Mouse (Mus musculus): ENCODE data around the gene Rab26.

Gene Rab26

DNA sequence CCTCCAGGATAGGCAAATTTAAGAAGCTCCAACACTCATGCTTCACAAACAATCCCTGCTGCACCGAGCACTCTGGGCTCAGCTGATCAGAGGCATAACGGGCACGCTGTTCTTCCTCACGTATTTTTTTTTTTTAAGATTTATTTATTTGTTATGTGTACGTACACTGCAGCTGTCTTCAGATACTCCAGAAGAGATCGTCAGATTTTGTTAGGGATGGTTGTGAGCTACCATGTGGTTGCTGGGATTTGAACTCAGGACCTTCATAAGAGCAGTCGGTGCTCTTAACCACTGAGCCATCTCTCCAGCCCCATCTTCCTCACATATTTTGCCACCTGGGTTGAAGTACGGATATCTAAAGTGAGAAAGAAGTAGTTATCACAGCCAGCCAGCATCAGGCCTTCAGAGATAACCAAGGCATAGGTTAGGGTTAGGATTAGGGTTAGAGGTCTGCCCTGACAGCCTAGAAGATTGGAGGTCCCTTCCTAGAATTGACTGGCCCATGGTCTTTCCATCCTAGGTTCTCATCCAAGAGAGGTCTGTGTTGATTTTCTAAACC lies at the start of gene Rab26:
Gene Rab26, minus strand, starts transcription at position 51 of the 559 bp plus-strand sequence.
- in situ Hi-C loops (cut with MboI, MseI): no loop called here

DNA sequence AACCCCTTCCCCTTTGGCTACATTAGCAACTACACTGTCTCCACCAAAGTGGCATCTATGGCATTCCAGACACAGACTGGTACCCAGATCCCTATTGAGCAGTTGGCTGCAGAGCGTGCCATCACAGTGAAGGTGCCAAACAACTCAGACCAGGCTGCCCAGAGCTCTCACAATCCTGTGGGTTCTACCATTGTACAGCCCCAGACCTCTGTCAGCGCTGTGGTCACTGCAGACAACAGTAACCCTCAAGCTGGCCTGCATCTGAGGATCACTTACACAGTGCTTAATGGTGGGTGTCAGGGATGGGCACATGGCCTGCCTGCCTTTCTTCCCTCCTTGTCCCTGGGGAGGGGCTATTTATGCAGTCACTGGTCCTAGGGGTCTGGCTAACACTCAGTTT lies 46.3 kb upstream of the Rab26 start:
- in situ Hi-C loops (cut with MboI, MseI): no loop called here

DNA sequence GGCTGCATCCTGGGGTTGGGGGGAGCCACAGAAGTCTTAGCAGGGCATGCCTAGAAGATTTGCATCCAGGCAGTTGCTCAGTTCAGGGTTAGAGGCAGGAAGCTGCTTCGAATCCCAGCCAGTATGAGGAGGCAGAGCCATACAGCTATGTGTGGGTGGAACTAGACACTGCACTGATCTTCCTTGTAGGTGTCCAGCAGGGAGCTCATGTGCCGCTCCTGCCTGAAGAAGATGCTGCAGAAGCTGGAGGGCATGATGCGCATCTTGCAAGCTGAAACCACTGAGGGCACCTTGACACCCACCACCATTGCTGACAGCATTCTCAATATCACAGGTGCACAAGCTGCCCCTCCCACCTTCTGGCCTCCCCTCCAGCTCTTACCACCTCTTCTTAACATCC lies 45.5 kb upstream of the Rab26 start:
- in situ Hi-C loops (cut with MboI, MseI): no loop called here

DNA sequence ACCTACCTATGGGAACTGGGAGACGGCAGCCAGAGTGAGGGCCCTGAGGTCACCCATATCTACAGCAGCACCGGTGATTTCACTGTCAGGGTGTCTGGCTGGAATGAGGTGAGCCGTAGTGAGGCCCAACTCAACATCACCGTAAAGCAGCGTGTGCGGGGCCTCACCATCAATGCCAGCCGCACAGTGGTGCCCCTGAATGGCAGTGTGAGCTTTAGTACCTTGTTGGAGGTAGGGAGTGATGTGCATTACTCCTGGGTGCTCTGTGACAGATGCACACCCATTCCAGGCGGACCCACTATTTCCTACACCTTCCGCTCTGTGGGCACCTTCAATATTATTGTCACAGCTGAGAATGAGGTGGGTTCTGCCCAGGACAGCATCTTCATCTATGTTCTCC lies 39.8 kb upstream of the Rab26 start:
- in situ Hi-C loops (cut with MboI, MseI): no loop called here

DNA sequence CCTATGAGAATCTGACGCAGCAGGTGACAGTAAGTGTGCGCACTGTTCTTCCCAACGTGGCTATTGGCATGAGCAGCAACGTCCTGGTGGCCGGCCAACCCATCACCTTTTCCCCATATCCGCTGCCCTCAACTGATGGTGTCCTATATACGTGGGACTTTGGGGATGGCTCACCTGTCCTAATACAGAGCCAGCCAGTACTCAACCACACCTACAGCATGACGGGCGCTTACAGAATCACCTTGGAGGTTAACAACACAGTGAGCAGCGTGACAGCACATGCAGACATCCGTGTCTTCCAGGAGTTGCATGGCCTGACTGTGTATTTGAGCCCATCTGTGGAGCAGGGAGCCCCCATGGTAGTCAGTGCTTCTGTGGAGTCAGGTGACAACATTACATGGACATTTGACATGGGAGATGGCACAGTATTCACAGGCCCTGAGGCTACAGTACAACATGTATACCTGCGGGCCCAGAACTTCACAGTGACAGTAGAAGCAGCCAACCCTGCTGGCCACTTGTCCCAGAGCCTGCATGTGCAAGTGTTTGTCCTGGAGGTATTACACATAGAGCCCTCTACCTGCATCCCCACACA lies 38.7 kb upstream of the Rab26 start:
- in situ Hi-C loops (cut with MboI, MseI): no loop called here

DNA sequence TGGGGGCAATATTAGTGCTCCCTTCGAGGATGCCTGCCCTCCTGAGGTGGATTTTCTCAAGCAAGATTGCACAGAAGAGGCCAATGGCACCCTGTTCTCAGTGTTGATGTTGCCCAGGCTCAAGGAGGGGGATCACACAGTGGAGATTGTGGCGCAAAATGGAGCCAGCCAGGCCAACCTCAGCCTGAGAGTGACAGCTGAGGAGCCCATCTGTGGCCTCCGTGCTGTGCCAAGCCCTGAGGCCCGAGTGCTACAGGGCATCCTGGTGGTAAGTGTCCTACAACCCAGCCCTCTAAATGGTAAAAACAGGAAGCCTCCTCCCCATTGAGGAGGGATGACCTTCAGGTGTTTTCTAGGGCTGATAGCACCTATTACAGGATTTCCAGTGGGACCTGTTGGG lies 35.8 kb upstream of the Rab26 start:
- in situ Hi-C loops (cut with MboI, MseI): no loop called here

DNA sequence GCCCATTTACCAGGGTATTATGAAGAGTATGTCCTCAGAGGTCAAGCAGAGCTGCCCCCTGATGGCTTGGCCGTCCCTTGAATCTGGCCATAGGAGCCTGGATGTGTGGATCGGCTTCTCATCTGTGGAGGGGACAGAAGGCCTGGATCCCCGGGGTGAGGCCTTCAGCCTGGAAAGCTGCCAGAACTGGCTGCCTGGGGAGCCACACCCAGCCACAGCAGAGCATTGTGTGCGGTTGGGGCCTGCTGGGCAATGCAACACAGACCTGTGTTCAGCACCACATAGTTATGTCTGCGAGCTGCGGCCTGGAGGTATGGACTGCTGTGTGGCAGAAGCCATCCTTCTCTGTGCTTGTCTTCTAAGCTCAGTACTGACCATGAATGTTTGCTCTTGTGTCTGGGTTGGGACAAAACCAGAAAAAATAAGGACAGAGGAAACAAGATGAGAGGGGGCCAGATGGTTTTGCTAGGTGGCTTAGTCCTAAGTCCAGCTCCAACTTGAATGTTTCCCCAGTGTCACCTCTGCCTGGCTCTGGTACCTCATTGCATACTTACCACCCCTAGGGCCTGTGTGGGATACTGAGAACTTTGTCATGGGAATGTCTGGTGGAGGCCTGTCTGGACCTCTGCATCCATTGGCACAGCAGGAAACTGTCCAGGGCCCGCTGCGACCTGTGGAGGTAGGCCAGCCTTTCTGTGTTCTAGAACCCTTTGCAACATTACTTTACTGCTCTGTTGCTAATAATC lies 33.2 kb upstream of the Rab26 start:
- in situ Hi-C loops (cut with MboI, MseI): no loop called here

DNA sequence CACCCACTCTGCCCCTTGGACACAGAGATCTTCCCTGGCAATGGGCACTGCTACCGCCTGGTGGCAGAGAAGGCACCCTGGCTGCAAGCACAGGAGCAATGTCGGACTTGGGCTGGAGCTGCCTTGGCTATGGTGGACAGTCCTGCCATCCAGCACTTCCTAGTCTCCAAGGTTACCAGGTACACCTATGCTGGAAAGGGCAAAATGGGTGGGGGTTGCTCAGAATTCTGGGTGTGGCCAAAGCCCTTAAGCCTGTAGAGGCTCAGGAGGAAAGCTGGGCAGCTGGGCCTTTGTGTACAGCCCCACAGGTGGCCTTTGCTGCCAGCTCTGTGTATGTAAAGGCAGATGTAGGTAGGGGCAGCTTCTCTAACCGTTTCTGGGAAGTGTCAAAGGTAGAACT lies 31.8 kb upstream of the Rab26 start:
- in situ Hi-C loops (cut with MboI, MseI): no loop called here

DNA sequence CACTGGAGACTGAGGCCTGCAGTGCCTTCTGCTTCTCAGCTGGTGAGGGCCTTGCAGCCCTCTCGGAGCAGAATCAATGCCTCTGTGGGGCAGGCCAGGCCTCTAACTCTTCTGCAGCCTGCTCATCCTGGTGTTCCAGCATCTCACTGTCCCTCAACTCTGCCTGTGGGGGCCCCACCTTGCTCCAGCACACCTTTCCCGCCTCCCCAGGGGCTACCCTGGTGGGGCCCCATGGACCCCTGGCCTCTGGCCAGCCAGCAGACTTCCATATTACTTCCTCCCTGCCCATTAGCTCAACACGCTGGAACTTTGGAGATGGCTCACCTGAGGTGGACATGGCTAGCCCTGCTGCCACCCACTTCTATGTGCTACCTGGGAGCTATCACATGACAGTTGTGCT lies 31.1 kb upstream of the Rab26 start:
- in situ Hi-C loops (cut with MboI, MseI): no loop called here

DNA sequence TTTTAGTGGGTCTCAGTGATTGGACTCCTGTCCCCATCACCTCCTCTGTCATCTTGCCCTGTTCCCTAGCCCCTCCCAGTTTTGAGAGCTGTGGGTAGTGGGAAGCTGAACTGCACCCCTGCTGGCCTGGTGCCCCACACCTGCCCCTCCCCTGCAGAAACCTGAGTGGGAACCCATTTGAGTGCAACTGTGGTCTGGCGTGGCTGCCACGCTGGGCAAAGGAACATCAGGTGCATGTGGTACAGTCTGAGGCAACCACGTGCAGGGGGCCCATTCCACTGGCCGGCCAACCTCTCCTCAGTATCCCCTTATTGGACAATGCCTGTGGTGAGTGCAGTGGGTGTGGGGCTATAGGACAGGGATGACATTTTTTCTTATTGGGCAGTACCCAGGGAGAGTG lies 30.4 kb upstream of the Rab26 start:
- in situ Hi-C loops (cut with MboI, MseI): no loop called here

DNA sequence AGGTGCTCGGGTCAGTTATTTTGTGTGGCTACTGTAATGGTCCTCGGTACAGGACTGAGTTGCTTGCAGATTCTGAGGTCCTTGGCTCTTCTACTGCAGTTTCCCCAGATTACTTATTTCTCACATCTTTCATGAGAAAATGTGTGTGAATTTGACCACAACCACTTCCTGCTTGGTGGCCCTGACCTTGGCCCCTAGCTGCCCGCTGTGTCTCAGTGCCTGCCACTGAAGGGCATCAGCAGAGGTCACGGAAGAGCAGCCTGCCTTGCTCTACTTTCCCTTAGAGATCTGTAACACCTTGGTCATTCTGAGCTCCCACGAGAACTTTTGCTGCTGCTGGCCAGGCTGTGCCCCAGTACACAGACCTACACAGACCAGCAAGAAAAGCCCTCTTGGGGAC lies 29.6 kb upstream of the Rab26 start:
- in situ Hi-C loops (cut with MboI, MseI): no loop called here

DNA sequence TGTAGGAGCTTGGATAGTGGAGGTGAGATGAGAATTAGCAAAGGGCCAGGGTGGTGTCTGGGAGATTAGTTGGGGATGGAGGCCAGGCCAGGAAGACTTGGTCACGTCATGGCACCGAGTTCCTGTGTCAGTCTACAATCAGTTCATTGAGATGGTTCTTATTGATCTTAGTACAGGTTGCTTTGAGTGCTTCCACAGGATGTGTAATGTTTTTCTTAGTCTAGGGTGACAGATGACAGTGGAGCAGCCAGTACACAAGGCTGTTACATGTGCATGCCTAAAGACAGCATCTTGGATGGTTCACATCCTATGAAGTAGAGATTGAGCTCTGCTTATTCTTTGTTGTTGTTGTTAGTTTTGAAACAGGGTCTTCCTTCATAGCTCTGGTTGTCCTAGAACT lies 27.6 kb upstream of the Rab26 start:
- in situ Hi-C loops (cut with MboI, MseI): no loop called here

DNA sequence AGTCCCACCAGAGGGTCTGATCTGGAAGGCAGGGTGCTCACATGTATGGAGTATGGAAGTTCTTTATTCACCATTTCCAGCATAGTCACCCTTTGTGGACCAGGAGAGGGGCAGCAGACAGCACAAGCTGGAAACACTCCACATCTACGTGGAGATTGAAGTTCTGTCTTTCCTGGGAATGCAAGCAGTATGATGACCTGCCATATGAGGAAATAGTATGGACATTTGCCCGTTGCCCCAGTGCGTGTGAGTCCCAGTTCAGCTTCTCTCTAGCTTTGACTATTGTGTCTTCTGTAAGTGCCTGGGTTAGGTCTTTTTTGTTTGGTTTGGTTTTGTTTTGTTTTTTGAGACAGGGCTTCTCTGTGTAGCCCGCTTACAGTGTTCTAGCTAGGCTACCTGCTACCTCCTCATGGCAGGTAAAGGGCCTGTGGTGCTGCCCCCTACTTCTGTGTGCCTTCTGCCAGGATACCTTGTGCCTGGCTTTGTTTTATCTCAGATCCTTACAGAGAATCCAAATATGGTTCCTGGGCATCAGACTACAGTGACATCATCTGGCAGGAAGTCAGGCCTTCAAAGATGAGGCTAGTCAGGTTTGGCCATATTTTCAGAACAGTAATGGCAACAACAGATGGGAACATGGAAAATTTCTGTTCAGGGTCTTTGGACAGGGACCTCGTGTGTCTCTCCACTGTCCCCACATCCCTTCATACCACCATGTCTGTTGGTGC lies 26.5 kb upstream of the Rab26 start:
- in situ Hi-C loops (cut with MboI, MseI): no loop called here

DNA sequence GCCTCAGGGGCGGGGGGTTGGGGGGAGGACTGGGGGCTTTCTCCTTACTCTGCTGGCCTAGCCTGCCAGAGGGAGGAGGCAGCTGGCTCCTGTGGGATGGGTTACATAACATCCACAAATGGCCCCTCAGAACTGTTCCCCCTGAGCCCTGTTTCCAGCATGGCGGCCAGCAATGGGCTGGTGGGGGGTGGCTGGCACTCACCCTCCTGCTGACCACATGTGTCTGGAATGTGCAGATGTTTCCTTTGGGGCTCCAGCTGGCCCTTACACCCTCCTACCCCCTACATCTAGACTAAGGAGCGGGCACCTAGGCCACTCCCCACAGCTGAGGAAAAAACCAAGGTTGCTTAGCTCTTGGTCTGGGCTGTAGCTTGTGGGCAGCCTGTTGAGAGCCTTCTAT lies 25.1 kb upstream of the Rab26 start:
- in situ Hi-C loops (cut with MboI, MseI): no loop called here

DNA sequence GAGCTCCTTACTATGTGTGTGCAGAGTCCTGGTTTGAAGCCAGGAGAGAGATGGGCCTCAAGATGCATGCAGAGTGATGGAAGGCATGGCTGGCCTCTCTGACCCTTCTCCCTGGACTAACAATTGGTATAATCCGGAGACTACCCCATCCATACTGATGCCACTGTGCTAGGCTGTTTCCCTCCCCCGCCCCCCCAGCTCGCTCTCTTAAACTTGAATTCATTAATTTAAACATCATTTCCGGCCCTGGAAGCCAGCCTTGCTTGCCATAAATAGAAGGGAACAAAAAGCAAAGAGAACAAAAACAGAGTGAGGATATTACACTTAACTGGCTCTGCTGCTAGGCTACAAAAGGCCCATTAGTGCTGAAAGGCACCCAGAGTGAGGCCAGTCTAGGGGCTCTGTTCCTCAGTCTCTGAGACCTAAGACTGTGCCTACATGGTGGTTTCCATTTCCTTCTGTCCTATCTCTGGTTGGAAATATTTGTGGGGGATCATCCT lies 24.6 kb upstream of the Rab26 start:
- in situ Hi-C loops (cut with MboI, MseI): no loop called here

DNA sequence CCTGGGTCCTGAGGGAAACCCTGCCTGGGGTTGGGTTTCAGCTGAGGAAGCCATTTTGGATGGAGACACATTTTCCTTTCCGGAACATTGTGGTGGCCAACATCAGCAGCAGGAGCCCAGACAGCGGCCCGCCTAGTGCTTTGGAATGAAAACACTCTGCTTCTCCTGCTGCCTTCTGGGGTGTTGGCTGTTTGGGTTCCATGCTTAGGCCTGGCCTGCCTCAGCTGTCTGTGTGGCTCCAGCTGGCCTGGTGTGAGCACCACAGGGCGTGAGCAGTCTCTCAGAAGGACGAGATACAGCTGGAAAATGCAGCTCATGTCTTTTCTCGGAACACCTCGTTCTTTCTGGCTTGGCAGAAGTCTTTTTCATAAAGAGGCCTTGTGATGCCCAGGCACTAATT lies 23.1 kb upstream of the Rab26 start:
- in situ Hi-C loops (cut with MboI, MseI): no loop called here

DNA sequence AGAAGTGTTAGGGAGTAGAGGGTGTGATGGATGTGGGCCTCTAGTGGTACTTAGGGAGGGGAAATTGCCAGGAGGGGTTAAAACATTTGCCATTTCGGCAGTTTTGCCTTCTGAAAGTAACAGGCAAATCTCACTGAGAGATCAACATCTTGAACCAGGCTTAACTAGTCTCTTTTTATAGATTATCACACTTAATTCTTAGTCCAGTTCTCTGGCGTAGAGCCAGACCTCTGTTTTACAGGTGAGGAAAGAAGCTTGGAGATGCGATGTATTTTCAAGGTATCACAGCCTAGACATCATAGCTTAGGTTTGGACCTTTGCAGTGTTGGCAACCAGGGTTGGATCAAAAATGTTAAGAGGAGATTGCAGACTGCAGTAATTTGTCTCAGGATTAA lies 17.0 kb upstream of the Rab26 start:
- in situ Hi-C loops (cut with MboI, MseI): no loop called here

DNA sequence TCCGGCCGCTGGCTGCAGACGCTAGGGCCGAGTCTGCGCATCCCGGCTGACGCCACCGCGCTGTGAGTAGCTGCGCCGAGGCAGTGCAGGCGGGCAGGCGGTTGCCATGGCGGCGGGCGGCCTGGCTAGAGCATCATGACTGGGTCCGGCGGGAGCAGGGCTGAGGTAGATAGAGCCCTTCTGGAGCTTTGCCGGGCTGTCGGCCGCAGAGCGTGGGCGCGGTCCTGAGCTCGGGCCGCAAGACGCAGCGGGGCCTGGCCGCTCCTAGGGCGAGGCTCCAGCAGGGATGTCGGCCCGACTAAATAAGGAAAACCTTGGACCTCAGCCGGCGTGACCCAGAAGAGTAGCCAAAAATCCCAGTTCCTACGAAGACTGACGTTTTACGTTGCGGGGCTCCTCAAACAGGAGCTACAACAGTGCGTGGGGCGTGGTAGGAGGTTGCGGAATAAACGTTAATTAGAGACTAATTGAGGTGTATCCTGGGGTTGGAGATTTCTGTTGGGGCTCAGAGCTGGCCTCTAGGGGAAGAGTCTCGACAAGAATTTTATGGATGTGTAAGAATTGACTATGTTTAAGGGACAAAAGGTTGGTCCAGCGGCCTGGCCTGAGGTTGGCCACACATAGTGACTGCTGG lies 16.5 kb upstream of the Rab26 start:
- in situ Hi-C loops (cut with MboI, MseI): no loop called here

DNA sequence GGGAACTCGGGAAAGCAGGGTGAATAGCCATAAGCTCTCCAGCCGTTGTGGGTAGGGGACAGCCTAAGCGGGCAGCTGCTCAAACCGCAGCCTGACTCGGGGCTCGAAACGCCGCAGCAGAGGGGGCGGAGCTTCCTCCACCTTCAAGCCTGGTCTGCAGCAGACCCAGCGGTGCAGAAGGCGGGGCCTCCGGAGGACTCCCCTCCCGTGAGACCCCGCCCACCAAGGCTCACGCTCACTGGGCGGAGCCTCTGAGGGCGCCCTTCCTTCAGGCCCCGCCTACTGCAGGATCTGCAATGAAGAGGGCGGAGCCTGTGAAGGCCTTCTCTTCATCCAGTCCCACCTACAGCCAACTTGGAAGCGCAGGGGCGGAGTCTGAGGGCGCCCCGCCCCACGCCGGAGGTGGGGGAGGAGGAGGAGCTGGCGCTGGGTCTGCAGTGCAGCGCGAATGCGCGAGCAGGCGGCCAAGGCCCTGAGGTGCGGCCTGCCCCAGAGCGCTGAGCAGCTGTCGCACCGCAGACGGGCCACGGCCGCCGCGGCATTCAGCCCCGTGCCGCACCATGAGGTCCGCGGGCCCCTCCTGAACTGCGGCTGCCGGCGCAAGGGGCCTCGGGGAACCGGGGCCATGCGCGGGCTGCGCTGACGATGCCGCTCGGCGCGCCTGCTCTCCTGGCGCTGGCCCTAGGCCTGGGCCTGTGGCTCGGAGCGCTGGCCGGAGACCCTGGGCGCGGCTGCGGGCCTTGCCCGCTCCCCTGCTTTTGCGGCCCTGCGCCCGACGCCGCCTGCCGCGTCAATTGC lies 15.8 kb upstream of the Rab26 start, which contains the start of gene Pkd1:
Gene Pkd1, plus strand, starts transcription at position 217 of the 798 bp plus-strand sequence.
- in situ Hi-C loops (cut with MboI, MseI): no loop called here

DNA sequence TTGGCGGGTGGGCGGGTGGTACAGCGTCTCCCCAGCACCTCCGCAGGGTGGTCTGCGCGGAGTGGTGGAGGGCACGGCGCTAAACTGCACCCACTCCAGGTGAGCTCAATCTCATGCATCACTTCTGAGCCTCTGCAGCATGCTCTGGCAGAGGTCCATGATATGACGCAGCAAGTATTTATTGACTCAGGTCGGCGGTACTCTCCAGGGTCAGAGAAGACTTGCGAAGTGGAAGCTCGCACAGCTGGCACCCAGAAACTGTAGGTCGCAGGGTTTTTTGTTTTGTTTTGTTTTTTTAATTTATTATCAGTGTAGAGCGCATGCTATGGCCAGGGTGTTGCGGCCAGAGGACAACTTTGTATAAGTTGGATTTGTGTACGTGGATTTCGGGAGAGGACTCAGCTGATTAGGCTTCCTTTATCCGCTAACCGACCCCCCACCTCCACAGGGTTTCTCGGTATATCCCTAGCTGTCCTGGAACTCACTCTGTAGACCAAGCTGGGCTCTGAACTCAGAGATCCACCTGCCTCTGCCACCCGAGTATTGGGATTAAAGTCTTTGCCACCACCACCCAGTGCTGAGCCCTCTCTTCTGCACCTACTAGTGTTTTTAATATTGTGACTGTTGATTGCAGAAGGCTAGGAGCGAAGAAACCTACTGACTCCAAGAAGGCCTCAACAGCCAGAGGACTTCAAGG lies 15.1 kb upstream of the Rab26 start:
- in situ Hi-C loops (cut with MboI, MseI): no loop called here

DNA sequence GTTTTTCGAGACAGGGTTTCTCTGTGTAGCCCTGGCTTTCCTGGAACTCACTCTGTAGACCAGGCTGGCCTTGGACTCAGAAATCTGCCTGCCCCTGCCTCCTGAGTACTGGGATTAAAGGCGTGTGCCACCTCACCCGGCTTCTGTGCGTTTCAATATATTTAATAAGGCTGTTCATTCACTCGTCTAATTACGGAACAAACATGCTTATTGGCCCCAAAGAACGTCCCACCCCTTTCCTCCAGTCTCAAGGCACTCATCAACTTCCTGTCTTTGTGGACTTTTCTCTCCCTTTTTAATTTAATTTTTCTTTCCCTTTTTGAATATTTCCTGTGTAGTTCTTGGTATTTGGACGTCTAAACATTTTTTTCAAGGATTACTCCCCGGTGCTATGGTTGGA lies 14.4 kb upstream of the Rab26 start:
- in situ Hi-C loops (cut with MboI, MseI): no loop called here
